Mouse (Mus musculus) forebrain, embryonic 12.5 days (tissue): ENCODE results near the gene Prl2b1. TPM values are rescaled to one million over a fixed set of nuclear protein-coding genes. Genes with fewer than 3 reads are reported as not detected.

Source experiments
- ATAC-seq: fragments of 200-750 bp; cut with Nextera tagmentation; 2 replicates; pipeline ENCODE4 v1.8.0; 2017; ENCODE audit warnings: moderate TSS enrichment; ENCODE audit not compliant: low FRiP score
- H3K27ac ChIP-seq: fragments of 300-500 bp; sonication (generic); 2 replicates; pipeline ENCODE4 v1.5.1; 2016; ENCODE audit warnings: mild to moderate bottlenecking
- H3K27me3 ChIP-seq: fragments of 300-500 bp; sonication (generic); 2 replicates; pipeline ENCODE4 v1.6.1; 2016; ENCODE audit warnings: mild to moderate bottlenecking
- H3K36me3 ChIP-seq: fragments of 300-500 bp; sonication (generic); replicated peaks from 2 replicates; pipeline ENCODE4 v1.6.1; 2016; ENCODE audit warnings: mild to moderate bottlenecking
- H3K4me1 ChIP-seq: fragments of 300-500 bp; sonication (generic); 2 replicates; pipeline ENCODE4 v1.6.1; 2016
- H3K4me2 ChIP-seq: fragments of 300-500 bp; sonication (generic); 2 replicates; pipeline ENCODE4 v1.6.1; 2016; ENCODE audit warnings: mild to moderate bottlenecking, moderate library complexity
- H3K4me3 ChIP-seq: fragments of 300-500 bp; sonication (generic); replicated peaks from 2 replicates; pipeline ENCODE4 v1.5.1; 2016; ENCODE audit warnings: mild to moderate bottlenecking
- H3K9ac ChIP-seq: fragments of 300-500 bp; sonication (generic); 2 replicates; pipeline ENCODE4 v1.6.1; 2016; ENCODE audit warnings: mild to moderate bottlenecking
- H3K9me3 ChIP-seq: fragments of 300-500 bp; sonication (generic); 2 replicates; pipeline ENCODE4 v1.6.1; 2016
- WGBS: fragments of 180-500 bp; shearing (Covaris S2); methylation state at CpG from one replicate; pipeline ENCODE4 v1.1.7; 2016; 5-methylcytosine and 5-hydroxymethylcytosine counted together
- polyA plus RNA-seq: library from polyadenylated mRNA; unstranded; fragments of >200 nt; fragmentation: Nextera tagmentation; extraction: Ambion mirVana; gene quantifications from 2 replicates; pipeline ENCODE4 v1.2.1, GENCODE M21; 2016

The Prl2b1 gene
- not detected in 2 replicates for polyA plus RNA-seq

GRCm38 (mm10) chr13:27390746-27391145, at the start of gene Prl2b1:
TSS of gene Prl2b1 (minus strand) at chr13:27390846.
- Histone ChIP-seq H3K4me2 (no peak within 1 kb of the TSS), H3K9me3 (no peaks in the 10 kb centered on the region), H3K27ac (no peak within 1 kb of the TSS), H3K27me3 (no peaks in the 10 kb centered on the region), H3K4me1 (no peaks in the 10 kb centered on the region), H3K36me3 (no peaks in the 10 kb centered on the region), H3K9ac (no peak within 1 kb of the TSS), H3K4me3 (no peak within 1 kb of the TSS)
- 88% methylated on average over 6 of the region's 6 CpGs for WGBS
- ATAC-seq: no peak

- Histone ChIP-seq H3K9ac (no peak within 1 kb of the TSS), H3K36me3 (no peaks in the 10 kb centered on the region), H3K4me1 (no peaks in the 10 kb centered on the region), H3K27me3 (no peaks in the 10 kb centered on the region), H3K4me2 (no peak within 1 kb of the TSS), H3K9me3 (no peaks in the 10 kb centered on the region), H3K27ac (no peak within 1 kb of the TSS), H3K4me3 (no peak within 1 kb of the TSS)
- ATAC-seq: no peak
- 90% methylated on average over 3 of the region's 3 CpGs for WGBS
Observed at GRCm38 (mm10) chr13:27438588-27438987, 47.9 kb upstream of the Prl2b1 start, which contains the start of gene Prl8a6. TSS of gene Prl8a6 (minus strand) at chr13:27438688.

- Histone ChIP-seq H3K4me3 (no peak overlapping the region), H3K27me3 (no peaks in the 10 kb centered on the region), H3K9me3 (no peaks in the 10 kb centered on the region), H3K36me3 (no peaks in the 10 kb centered on the region), H3K4me2 (no peak overlapping the region), H3K27ac (no peak overlapping the region), H3K9ac (no peak overlapping the region), H3K4me1 (no peaks in the 10 kb centered on the region)
- ATAC-seq: no peak
- 89% methylated on average over 1 of the region's 1 CpGs for WGBS
Observed at GRCm38 (mm10) chr13:27433159-27433558, 42.5 kb upstream of the Prl2b1 start.

- H3K4me2 ChIP-seq: no peak overlapping the region
- no peaks in the 10 kb centered on the region for H3K36me3 ChIP-seq
- H3K4me1 ChIP-seq: no peaks in the 10 kb centered on the region
- H3K9me3 ChIP-seq: no peaks in the 10 kb centered on the region
- no peak overlapping the region for H3K27ac ChIP-seq
- H3K4me3 ChIP-seq: no peak overlapping the region
- H3K27me3 ChIP-seq: no peaks in the 10 kb centered on the region
- no peak overlapping the region for H3K9ac ChIP-seq
- ATAC-seq: no peak
Observed at GRCm38 (mm10) chr13:27413640-27414039, 23.0 kb upstream of the Prl2b1 start.

GRCm38 (mm10) chr13:27399061-27399724, 8.5 kb upstream of the Prl2b1 start:
- Histone ChIP-seq H3K4me2 (no peak overlapping the region), H3K27me3 (no peaks in the 10 kb centered on the region), H3K9me3 (no peaks in the 10 kb centered on the region), H3K4me1 (no peaks in the 10 kb centered on the region), H3K9ac (no peak overlapping the region), H3K4me3 (no peak overlapping the region), H3K27ac (no peak overlapping the region), H3K36me3 (no peaks in the 10 kb centered on the region)
- peak; percentile 75; the same call in 1 of the 2 replicates for ATAC-seq
- 79% methylated on average over 7 of the region's 7 CpGs for WGBS

GRCm38 (mm10) chr13:27345373-27345772, 45.3 kb downstream of the Prl2b1 start, which contains the start of gene Prl8a2:
TSS of gene Prl8a2 (plus strand) at chr13:27345673.
- Histone ChIP-seq H3K36me3 (no peaks in the 10 kb centered on the region), H3K4me2 (no peak within 1 kb of the TSS)
- no peak for ATAC-seq

GRCm38 (mm10) chr13:27342733-27343275, 47.8 kb downstream of the Prl2b1 start:
- Histone ChIP-seq H3K27me3 (peaks cover 4% of the 10 kb centered on the region; the same call in 1 of the 2 replicates), H3K4me1 (no peaks in the 10 kb centered on the region), H3K27ac (no peak overlapping the region), H3K36me3 (no peaks in the 10 kb centered on the region), H3K4me2 (no peak overlapping the region), H3K9me3 (no peaks in the 10 kb centered on the region), H3K4me3 (no peak overlapping the region), H3K9ac (no peak overlapping the region)
- 75% methylated on average over 3 of the region's 3 CpGs for WGBS
- ATAC-seq: no peak

More at GRCm38 (mm10) chr13:27345373-27345772, 45.3 kb downstream of the Prl2b1 start, which contains the start of gene Prl8a2:
- H3K27ac ChIP-seq: no peak within 1 kb of the TSS
- H3K27me3 ChIP-seq: no peaks in the 10 kb centered on the region
- 80% methylated on average over 2 of the region's 2 CpGs for WGBS
- no peaks in the 10 kb centered on the region for H3K4me1 ChIP-seq
- no peak within 1 kb of the TSS for H3K4me3 ChIP-seq
- H3K9ac ChIP-seq: no peak within 1 kb of the TSS
- no peaks in the 10 kb centered on the region for H3K9me3 ChIP-seq

- ATAC-seq: peak; percentile 90
- H3K4me1 ChIP-seq: no peaks in the 10 kb centered on the region
- H3K36me3 ChIP-seq: no peaks in the 10 kb centered on the region
- H3K4me2 ChIP-seq: no peak overlapping the region
- peaks cover 9% of the 10 kb centered on the region; the same call in 1 of the 2 replicates for H3K27me3 ChIP-seq
- no peak overlapping the region for H3K27ac ChIP-seq
- no peak overlapping the region for H3K4me3 ChIP-seq
- no peaks in the 10 kb centered on the region for H3K9me3 ChIP-seq
- H3K9ac ChIP-seq: no peak overlapping the region
- 23% methylated on average over 1 of the region's 1 CpGs for WGBS
Observed at GRCm38 (mm10) chr13:27334989-27335388, 55.7 kb downstream of the Prl2b1 start.

Other genes starting within 250 kb of the Prl2b1 start
- gene Prl3d3, start 234.1 kb downstream of the Prl2b1 start, polyA plus RNA-seq: not detected in 2 replicates
- gene Prl3c1, start 194.2 kb downstream of the Prl2b1 start, polyA plus RNA-seq: not detected in 2 replicates
- gene Prl3b1, start 149.0 kb downstream of the Prl2b1 start, polyA plus RNA-seq: 0.29 TPM in 1 of 2 replicates, not detected in the other
- gene Prl3a1, start 131.4 kb downstream of the Prl2b1 start, polyA plus RNA-seq: not detected in 2 replicates
- gene Prl6a1, start 78.2 kb downstream of the Prl2b1 start, polyA plus RNA-seq: not detected in 2 replicates
- gene Prl8a2, start 45.2 kb downstream of the Prl2b1 start, polyA plus RNA-seq: 0.22 TPM in 1 of 2 replicates, not detected in the other
- not detected in 2 replicates for gene Prl8a6, start 47.8 kb upstream of the Prl2b1 start, polyA plus RNA-seq
- not detected in 2 replicates for gene Prl8a8, start 122.4 kb upstream of the Prl2b1 start, polyA plus RNA-seq
- gene Prl8a9, start 173.8 kb upstream of the Prl2b1 start, polyA plus RNA-seq: not detected in 2 replicates
- not detected in 2 replicates for gene Prl8a1, start 191.3 kb upstream of the Prl2b1 start, polyA plus RNA-seq
- gene Prl7b1, start 219.7 kb upstream of the Prl2b1 start, polyA plus RNA-seq: not detected in 2 replicates